Comparison of ENCODE assay signal across 25 mouse cellular contexts in the genomic region with DNA sequence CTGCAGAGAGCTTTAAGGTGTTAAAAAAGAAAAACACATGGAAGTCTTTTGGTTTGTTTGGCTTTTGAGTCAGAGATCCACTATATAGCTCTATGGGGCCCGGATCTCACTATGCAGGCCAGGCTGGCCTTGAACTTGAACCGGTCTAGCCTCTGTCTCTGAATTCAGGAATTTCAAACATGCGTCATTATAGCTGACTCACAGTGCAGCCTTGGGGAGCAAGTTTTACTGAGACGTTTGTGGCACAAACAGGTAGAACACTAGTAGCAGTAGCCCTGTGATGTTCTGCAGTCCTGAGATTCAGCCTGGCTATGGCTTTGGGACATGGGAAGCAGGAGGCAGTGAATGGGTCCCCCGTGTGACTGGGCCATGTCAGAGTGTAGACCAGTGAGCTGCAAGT. TPM values are rescaled to one million over a fixed set of nuclear protein-coding genes. Genes with fewer than 3 reads are reported as not detected.
DNase-seq lines count a peak whose midpoint lies in the region; ATAC-seq lines count a peak whose summit lies in the region.
"Had no signal": no experiment of that assay in that cellular context is flagged by ENCODE, and none has a peak within 500 bp of the region (broad histone marks: within the 10 kb centered on the region; RNA-seq: fewer than 3 reads in every experiment).

No protein-coding gene starts in this region.

- no peaks in the 10 kb centered on the region for H3K4me1 ChIP-seq in heart, embryonic 11.5 days (ENCODE audit: control insufficient read depth, insufficient read depth, low read length)
- no peaks in the 10 kb centered on the region for H3K4me1 ChIP-seq in neural tube, embryonic 15.5 days
- H3K4me1 ChIP-seq: embryonic facial prominence, embryonic 12.5 days; embryonic facial prominence, embryonic 15.5 days; heart, embryonic 10.5 days; hindbrain, embryonic 12.5 days; hindbrain, embryonic 15.5 days had no signal

- DNase-seq in heart, adult 11 months, result peak; percentile 51
- DNase-seq in R1 (ENCODE audit: low read depth, low spot score), result peak; percentile 60
- peak; percentile 52 for DNase-seq in adrenal gland, postnatal 10 days
- DNase-seq in adrenal gland, postnatal 36 days, result peak; percentile 62 to 67
- DNase-seq in retina, postnatal 1 day, result no peak
- DNase-seq: B cell, adult 2 months; cerebellum, adult 11 months; cerebellum, adult 2 months; cerebellum, adult 9-11 months; cerebellum, postnatal 25 days; forebrain, postnatal 0 days; gastrocnemius, adult 2 months; gastrocnemius, postnatal 25 days; heart, adult 2 months had no signal

- no peak overlapping the region for H3K4me3 ChIP-seq in heart, embryonic 11.5 days (ENCODE audit: low read depth, low read length)
- H3K4me3 ChIP-seq in neural tube, embryonic 15.5 days (replicated peaks), result no peak overlapping the region
- H3K4me3 ChIP-seq: embryonic facial prominence, embryonic 12.5 days; embryonic facial prominence, embryonic 15.5 days; gastrocnemius, adult 2 months; heart, adult 2 months; heart, embryonic 10.5 days; hindbrain, embryonic 12.5 days; hindbrain, embryonic 15.5 days had no signal

- no peaks in the 10 kb centered on the region for H3K9me3 ChIP-seq in heart, embryonic 11.5 days (replicated peaks; ENCODE audit: control insufficient read depth, low read length)
- H3K9me3 ChIP-seq in neural tube, embryonic 15.5 days (replicated peaks), result no peaks in the 10 kb centered on the region
- H3K9me3 ChIP-seq: embryonic facial prominence, embryonic 12.5 days; embryonic facial prominence, embryonic 15.5 days; heart, embryonic 10.5 days; hindbrain, embryonic 12.5 days; hindbrain, embryonic 15.5 days had no signal

- ATAC-seq in heart, embryonic 11.5 days (replicated peaks; ENCODE audit: insufficient number of reproducible peaks, low FRiP score, low TSS enrichment), result no peak
- ATAC-seq in neural tube, embryonic 15.5 days (ENCODE audit: low FRiP score), result no peak
- ATAC-seq: activated CD4-positive, CD25-positive, alpha-beta regulatory T cell, adult 4 months; forebrain, embryonic 14.5 days; forebrain, postnatal 0 days; intestine, postnatal 0 days had no signal

- H3K27ac ChIP-seq in heart, embryonic 11.5 days (ENCODE audit: low read depth, low read length), result no peak overlapping the region
- no peak overlapping the region for H3K27ac ChIP-seq in neural tube, embryonic 15.5 days (replicated peaks)
- H3K27ac ChIP-seq: embryonic facial prominence, embryonic 12.5 days; embryonic facial prominence, embryonic 15.5 days; gastrocnemius, adult 2 months; heart, adult 2 months; heart, embryonic 10.5 days; hindbrain, embryonic 12.5 days; hindbrain, embryonic 15.5 days had no signal

- H3K9ac ChIP-seq in heart, embryonic 11.5 days (ENCODE audit: low read depth, low read length), result no peak overlapping the region
- no peak overlapping the region for H3K9ac ChIP-seq in neural tube, embryonic 15.5 days (replicated peaks)
- H3K9ac ChIP-seq: embryonic facial prominence, embryonic 12.5 days; embryonic facial prominence, embryonic 15.5 days; forebrain, postnatal 0 days; hindbrain, embryonic 12.5 days; hindbrain, embryonic 15.5 days had no signal

- no peak overlapping the region for H3K4me2 ChIP-seq in heart, embryonic 11.5 days
- no peak overlapping the region for H3K4me2 ChIP-seq in neural tube, embryonic 15.5 days
- H3K4me2 ChIP-seq: embryonic facial prominence, embryonic 12.5 days; embryonic facial prominence, embryonic 15.5 days; hindbrain, embryonic 12.5 days; hindbrain, embryonic 15.5 days had no signal

- no peaks in the 10 kb centered on the region for H3K36me3 ChIP-seq in heart, embryonic 11.5 days (ENCODE audit: control insufficient read depth, insufficient read depth, low read length)
- no peaks in the 10 kb centered on the region for H3K36me3 ChIP-seq in neural tube, embryonic 15.5 days
- H3K36me3 ChIP-seq: embryonic facial prominence, embryonic 12.5 days; embryonic facial prominence, embryonic 15.5 days; heart, embryonic 10.5 days; hindbrain, embryonic 12.5 days; hindbrain, embryonic 15.5 days had no signal

- WGBS in heart, embryonic 11.5 days (ENCODE audit: insufficient replicate concordance), result 79% methylated on average over 5 of the region's 5 CpGs
- WGBS in neural tube, embryonic 15.5 days, result 83% methylated on average over 5 of the region's 5 CpGs

- H3K27me3 ChIP-seq in heart, embryonic 11.5 days (ENCODE audit: control insufficient read depth, insufficient read depth, low read length), result no peaks in the 10 kb centered on the region
- no peaks in the 10 kb centered on the region for H3K27me3 ChIP-seq in neural tube, embryonic 15.5 days (replicated peaks)
- H3K27me3 ChIP-seq: CH12.LX; embryonic facial prominence, embryonic 12.5 days; embryonic facial prominence, embryonic 15.5 days; hindbrain, embryonic 12.5 days; hindbrain, embryonic 15.5 days had no signal

RNA-seq across cellular contexts. Expression of gene Spata13, which starts 57.5 kb away (rescaled TPM):
- polyA plus RNA-seq in heart, embryonic 11.5 days (2014; fragmentation: Nextera tagmentation; extraction: Ambion mirVana), result 16.8 and 19.6 TPM in 2 replicates
- total RNA-seq in adrenal gland, postnatal 10 days (2021), result 100 to 1,000 TPM in 1 of 2 experiments, 10 to 100 TPM in 1; 79.0 to 103 TPM
- 100 to 1,000 TPM; 152 to 167 TPM for total RNA-seq in adrenal gland, postnatal 36 days (2021)
- 22.7 and 22.9 TPM in 2 replicates for polyA plus RNA-seq in neural tube, embryonic 15.5 days (2015; fragmentation: Nextera tagmentation; extraction: Ambion mirVana)
